Mouse (Mus musculus): ENCODE data around the gene Pltp.
"Not testable (repeated sequence)": the region's sequence is repeated elsewhere in the genome, so short reads cannot be mapped to it uniquely, and the experiment has no call there.

DNA sequence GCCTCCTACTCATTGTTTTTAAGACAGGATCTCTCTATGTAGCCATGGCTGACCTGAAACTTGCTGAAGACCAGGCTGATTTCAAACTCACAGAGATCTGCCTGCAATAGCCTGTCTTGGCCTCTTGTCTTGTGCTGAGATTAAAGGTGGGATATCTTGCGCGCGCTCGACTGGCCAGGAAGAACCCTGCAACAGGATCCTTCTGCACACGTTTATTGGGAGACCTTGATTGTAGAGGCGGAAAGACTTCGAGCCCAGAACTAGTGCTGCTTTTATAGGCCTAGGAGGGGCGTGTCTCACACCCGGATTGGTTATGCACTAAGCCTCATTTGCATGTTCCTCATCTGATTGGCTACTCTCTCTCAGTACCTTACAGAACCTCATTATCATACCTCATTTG is 5.9 kb upstream of the Pltp start:
- TF ChIP-seq CTCF (IDR thresholded peaks at IDR 0.05; ENCODE audit: extremely low read depth, insufficient read depth, insufficient read length, insufficient replicate concordance); POLR2A (IDR thresholded peaks at IDR 0.05; ENCODE audit: low read depth, low read length): not testable (repeated sequence)

All from spleen, adult 2 months (tissue).